Mouse (Mus musculus): ENCODE data around the gene Tapbp.

Gene Tapbp

DNA sequence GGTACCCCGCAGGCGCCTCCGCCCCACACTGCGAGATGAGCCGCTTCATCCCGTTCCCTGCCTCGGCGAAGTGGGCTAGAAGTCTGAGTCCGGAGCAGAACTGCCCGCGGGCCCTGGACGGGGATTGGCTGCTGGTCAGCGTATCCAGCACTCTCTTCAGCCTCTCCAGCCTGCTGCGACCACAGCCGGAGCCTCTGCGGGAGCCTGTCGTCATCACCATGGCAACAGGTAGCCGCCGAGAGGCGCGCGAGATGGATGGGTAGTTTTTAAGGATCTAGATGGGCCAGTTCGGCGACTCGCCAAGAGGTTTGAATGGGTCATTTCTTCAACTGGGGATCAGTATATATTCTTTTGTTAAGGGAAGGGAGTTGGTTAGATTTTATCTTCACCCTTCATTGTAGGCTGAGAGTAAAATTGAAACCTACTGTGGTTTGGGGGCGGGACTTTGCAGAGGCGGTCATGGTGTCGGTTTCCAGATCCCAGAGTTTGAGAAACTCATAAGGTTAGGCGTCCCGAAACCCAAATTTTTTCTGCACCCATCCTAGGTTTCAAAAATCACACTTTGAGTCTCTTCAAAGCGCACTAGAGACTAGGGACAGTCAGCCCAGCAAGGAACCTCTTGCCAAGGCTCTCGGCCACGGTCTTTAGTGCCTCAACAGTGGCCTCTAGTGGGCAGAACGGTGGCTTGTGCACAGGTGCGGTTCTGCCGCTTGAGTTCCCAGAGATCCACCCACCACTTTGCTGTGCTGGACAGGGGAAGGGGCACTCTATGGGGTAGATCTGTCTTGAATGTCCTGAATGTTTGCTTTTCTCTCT is 4.8 kb downstream of the Tapbp start:
- peak; percentile 86 for DNase-seq (ENCODE audit: extremely low spot score)

DNA sequence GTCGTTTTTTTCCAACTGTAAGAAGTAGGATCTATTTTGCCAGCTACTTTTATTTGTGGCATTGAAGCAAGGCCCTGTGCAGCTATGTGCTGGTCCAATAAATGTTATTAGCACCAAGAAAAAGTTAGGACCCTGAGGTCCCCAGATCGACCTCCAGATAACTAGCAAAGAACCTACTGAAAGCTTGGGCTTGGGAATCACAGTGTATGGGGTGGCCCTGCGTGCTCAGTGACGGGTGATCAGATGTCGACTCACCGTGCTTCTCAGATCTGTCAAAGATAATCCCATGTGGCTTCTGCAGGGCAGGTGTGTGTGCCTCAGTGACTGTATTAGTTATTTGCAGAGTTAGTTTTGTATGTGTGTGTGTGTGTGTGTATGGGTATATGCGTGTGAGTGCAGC is 5.7 kb downstream of the Tapbp start:
- no peak for DNase-seq (ENCODE audit: extremely low spot score)

DNA sequence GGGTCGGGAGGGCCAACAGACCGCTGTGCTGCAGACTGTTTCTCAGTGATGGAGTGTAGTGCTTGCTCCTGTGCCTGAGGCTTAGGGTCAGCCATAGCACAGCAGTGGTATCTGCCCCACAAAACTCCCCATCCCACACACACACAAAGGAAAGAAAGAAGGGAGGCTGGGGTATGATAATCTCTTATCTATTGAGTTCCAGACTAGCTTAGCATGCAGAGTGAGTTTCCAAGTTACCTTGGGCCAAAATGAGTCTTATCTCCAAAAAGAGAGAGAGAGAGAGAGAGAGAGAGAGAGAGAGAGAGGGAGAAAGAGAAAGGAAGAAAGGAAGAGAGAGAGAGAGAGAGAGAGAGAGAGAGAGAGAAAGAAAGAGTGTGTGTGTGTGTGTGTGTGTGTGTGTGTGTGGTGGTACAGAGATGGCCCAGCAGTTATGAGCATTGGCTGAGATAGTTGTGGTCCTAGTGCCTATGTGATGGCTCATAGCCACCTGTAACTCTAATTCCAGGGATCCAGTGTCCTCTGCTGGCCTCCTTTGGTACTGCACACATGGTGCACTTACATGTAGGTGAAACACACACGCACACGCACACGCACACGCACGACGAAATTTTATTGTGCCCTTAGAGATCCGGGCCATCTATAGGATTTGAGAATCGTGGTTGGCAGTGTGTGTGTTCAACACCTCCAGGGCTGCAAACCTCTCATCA is 9.0 kb downstream of the Tapbp start:
- no peak for DNase-seq (ENCODE audit: extremely low spot score)

DNA sequence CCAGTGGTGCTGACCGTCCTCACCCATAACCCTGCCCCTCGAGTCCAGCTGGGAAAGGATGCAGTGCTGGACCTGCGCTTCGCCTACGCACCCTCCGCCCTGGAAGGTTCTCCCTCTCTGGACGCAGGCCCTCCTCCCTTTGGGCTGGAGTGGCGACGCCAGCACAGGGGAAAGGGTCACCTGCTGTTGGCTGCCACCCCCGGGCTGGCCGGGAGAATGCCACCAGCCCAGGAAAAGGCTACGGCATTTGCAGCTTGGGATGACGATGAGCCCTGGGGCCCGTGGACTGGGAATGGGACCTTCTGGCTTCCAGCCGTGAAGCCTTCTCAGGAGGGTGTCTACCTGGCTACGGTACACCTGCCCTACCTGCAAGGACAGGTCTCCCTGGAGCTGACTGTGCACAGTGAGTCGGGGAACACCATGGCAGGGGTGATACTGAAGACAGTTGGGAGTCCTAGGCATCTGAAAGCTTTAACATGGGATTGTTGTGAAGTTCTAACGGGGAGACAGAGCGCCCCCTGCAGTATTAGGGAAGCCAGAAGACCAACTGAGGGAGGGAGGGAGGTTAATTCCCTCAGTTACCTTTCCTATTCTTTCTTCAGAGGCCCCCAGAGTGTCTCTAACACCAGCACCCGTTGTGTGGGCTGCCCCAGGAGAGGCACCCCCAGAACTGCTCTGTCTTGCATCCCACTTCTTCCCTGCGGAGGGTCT is 9.9 kb downstream of the Tapbp start:
- no peak for DNase-seq (ENCODE audit: extremely low spot score)

DNA sequence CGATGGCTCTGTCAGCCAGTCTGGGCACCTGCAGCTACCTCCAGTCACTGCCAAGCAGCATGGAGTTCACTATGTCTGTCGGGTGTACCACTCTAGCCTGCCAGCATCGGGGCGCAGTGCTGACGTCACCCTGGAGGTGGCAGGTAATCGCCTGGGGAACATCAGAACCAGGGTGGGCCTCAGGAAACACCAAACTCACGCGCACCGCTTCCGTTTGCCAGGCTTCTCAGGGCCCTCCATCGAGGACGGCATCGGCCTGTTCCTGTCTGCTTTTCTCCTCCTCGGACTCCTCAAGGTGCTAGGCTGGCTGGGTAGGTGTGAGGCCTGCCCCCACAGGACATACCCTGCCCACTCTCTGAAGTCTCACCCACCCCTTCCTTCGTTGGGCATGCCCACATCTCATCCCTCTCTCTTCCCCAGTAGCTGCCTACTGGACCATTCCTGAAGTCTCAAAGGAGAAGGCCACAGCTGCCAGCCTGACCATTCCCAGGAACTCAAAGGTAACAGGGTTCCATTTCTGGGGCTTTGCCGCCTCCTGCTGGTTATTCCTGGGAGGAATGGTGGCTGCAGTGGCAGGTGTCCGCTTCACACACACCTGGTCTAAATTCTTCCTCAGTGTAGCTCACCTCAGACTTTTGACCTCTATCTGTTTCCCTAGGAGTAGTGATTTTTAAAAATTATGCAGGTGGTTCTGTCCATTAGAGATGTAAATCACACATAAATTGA is 10.7 kb downstream of the Tapbp start:
- DNase-seq (ENCODE audit: extremely low spot score) = peak; percentile 37

DNA sequence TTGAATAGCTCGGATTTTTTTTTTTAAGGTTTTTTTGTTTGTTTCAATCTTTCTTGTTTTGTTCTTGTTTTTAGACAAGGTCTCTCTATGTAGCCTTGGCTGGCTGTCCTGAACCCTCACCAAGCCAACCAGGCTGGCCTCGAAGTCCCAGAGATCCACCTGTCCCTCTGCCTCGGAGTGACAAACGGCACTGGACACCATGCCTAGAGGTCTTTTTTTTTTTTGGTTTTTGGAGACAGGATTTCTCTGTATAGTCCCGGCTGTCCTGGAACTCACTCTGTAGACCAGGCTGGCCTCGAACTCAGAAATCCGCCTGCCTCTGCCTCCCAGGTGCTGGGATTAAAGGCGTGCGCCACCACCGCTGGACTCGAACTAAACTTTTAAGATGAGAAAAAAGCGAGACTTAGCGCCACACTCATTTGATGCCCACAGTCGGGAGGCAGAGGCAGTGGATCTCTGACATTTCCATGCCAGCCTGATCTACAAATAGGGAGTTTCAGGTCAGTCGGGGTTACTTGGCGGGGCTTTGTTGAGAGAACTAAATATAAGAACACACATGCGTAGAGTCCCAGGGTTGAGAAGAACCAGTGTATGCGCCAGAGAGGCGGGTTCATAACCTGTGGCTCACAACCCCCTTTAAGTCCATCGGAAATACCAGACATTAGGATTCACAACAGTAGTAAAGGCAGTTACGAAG is 12.7 kb downstream of the Tapbp start:
- DNase-seq (ENCODE audit: extremely low spot score) = no peak

DNA sequence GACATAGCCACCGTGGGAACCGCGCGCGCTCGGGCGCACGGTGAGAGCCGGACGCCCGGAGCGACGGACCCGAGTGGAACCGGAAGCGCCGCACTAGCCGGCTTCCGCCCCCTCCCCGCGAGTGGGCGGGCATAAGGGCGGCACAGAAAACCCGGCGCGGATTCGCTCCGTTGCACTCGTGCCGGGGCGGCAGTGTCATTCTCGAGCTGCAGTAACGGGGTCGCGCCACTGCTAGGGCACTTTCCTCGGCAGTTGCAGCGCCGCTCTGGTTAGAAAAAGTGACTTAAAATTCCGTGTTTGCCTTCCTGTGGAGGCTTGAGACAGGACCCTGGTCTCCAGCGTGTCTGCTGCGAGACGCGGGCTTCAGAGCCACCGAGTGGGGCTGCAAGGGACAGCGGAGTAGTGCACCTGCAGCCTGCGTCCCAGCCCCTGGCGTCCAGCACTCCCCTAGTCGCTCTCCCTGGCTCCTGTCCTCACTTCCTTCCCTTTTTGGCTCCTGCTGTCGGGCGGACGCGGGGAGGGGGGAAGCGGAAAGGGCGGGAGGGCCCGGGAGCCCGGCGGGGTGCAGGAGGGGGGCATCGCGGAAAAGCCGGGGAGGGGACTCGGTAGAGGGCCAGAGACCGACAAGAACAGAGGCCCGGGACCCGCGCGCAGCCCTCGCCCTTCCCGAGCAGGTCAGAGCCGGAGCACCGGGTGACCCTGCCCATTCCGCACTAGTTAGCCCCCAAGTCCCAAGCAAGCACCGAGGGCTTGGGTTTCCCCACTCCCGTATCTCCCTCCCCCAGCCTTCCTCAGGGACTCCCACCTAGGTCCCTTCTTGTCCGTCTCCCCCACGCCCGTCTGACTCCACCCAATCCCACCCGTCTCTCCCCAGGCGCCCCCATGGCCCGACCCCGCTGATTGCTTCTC is 13.9 kb downstream of the Tapbp start, which contains the start of gene Rgl2:
Gene Rgl2 (plus strand): TSS at position 173 of the 909 bp plus-strand sequence.
- peak; percentile 97 for DNase-seq (ENCODE audit: extremely low spot score)

DNA sequence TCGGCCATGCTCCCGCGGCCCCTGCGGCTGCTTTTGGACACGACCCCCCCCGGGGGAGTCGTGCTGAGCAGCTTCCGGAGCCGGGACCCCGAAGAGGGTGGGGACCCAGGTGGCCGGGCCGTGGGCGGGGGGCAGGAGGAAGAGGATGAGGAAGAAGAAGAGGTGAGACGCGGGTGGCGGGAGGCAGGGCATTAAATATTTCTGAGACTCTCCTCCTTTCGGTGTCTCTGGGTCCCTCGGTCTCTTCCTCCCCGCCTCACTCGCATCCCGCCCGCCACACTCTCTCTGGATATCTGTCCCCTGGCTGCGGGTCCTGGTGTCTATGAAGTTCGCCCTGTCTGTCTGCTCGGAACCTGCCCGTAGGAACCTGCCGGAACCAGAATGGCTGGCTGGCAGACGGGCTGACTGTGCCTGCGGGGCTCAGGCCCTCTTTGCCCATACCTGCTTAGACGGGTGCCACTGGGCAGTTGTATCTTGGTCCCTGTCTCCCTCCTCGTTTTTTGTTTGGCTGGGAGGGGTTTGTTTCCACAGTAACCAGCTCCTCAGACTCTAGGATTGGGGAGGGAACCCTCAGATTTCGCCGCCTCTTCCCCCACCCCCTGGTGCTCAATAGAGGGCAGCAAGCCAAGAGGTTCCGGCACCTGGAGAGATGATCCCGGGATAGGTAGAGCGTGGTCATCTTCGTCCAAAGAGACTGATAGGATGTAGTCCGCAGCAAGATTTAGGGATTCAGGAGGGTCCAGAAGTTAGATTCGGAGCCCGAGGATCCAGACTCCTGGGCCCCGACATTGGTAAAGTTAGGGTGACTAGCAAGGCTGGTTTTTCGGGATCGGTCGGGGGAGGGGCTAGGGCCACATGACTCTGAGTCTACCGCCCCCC is 14.8 kb downstream of the Tapbp start:
- peak; percentile 46 for DNase-seq (ENCODE audit: extremely low spot score)

DNA sequence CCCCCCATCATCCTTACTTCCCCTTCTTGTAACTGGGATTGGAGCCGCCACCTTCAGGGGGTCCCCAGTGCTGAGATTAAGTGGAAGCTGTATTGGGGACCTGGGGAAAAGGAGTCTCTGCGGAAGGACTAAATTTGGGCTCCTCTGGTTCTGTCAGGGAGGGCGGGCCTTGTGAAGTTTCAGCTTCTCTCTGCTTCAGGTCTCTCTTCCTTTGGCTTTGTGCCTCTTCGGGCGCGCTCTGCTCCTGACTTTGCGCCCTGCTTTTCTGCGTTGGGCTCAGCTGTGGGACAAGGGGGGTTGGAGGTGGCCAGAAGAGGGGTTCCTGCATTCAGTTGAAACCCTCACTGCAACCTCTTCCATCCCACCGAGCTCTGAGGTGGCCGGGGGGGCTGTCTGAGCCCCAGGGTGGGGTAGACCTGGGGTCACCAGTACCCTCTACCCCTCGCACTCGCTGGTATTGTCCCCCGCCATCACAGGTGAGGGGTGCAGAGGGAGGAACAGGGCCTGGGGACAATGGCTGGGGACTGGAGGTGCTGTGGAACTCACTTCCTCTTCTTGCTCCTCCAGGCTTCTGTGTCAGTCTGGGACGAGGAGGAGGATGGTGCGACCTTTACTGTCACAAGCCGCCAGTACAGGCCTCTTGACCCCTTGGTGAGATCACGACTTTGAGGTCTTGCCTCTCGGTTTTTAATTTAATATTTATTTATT is 15.6 kb downstream of the Tapbp start:
- DNase-seq (ENCODE audit: extremely low spot score) = no peak

DNA sequence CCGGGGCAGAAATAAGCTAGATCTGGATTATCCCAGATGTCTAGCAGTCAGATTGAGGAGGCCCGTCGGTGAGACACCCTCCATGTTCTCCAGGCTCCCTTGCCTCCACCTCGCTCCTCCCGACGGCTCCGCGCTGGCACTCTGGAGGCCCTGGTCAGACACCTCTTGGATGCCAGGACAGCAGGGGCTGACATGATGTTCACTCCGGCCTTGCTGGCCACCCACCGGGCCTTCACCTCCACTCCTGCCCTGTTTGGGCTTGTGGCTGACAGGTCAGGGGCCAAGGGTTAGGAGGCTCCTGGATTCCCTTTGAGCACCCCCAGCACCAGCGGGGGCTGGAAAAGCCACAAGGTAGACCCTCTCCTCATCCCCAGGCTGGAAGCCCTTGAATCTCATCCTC is 16.2 kb downstream of the Tapbp start:
- DNase-seq (ENCODE audit: extremely low spot score) = no peak

DNA sequence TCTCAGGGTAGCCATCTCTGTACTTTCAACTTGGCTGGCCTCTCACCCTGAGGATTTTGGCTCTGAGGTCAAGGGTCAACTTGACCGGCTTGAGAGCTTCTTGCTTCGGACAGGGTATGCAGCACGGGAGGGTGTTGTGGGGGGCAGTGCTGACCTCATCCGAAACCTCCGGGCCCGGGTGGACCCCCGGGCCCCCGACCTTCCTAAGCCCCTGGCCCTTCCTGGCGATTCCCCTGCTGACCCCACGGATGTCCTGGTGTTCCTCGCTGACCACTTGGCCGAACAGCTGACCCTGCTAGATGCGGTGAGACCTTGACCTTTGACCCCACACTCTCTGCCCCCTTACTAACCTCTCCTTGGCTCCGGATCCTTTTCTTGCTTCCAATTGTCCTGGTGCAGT is 16.7 kb downstream of the Tapbp start:
- DNase-seq (ENCODE audit: extremely low spot score) = no peak

DNA sequence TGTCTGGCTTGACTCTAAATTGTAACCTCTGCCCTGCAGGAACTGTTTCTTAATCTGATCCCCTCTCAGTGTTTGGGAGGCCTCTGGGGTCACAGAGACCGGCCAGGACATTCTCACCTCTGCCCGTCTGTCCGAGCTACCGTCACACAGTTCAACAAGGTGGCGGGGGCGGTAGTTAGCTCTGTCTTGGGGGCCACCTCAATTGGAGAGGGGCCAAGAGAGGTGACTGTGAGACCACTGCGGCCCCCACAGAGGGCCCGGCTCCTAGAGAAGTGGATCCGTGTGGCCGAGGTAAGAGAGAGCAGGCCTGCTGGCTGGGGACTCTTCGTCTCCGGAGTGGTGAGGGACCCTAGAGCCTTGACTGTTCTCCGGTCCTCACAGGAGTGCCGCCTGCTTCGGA is 17.3 kb downstream of the Tapbp start:
- no peak for DNase-seq (ENCODE audit: extremely low spot score)

DNA sequence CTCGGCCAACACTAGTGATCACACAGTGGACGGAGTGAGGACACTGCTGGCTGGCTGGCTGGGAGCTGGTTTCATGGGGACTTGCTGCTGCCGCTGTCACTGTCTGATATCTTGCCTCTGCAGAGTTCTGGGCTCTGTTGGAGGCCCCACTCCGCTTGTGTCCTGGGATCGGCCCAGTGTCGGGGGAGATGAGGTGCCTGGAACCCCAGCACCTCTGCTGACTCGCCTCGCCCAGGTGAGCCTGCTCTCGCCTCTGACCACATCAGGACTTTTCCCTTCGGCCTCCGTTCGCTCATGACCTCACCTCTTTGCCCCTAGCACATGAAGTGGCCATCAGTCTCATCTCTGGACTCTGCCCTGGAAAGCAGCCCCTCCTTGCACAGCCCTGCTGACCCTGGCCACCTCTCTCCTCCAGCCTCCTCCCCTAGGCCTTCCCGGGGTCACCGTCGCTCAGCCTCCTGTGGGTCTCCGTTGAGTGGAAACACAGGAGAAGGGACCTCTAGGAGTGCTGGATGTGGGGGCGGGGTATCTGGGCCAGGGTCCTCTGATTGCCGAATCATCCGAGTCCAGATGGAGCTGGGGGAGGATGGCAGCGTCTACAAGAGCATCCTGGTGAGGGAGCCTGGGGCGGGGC is 19.8 kb downstream of the Tapbp start:
- no peak for DNase-seq (ENCODE audit: extremely low spot score)

DNA sequence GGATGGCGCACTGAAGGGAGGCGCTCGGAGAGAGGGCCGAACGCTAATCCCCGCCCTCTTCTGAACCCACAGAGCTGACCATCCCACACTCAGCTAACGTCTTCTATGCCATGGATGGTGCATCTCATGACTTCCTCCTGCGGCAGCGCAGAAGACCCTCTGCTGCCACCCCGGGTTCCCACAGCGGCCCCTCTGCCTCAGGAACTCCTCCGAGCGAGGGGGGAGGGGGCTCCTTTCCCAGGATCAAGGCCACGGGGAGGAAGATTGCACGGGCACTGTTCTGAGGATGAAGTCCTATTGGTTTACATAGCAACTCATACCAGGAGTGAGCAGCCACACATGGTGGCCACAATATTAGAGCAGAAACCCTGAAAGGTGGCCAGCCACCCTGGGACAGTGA is 21.3 kb downstream of the Tapbp start:
- no peak for DNase-seq (ENCODE audit: extremely low spot score)

DNA sequence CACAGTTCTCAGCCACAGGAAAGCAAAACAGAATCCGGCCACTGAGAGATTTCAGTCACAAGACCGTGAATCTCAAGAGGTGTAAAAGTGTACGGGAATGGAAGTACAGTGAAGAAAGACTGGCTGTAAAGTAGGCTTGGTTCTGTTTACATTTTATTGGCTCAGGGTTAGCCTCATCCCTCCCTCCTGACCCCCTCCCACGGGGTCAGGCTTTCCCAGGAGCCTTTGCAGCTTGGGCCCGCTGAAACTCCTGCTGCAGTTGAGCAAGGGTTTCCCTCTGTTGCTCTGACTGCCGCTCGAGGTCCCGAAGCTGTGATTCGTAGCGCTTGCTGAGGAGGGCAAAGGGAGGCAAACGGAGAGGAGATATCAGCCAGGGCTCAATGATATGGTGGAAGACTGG is 23.1 kb downstream of the Tapbp start:
- no peak for DNase-seq (ENCODE audit: extremely low spot score)

DNA sequence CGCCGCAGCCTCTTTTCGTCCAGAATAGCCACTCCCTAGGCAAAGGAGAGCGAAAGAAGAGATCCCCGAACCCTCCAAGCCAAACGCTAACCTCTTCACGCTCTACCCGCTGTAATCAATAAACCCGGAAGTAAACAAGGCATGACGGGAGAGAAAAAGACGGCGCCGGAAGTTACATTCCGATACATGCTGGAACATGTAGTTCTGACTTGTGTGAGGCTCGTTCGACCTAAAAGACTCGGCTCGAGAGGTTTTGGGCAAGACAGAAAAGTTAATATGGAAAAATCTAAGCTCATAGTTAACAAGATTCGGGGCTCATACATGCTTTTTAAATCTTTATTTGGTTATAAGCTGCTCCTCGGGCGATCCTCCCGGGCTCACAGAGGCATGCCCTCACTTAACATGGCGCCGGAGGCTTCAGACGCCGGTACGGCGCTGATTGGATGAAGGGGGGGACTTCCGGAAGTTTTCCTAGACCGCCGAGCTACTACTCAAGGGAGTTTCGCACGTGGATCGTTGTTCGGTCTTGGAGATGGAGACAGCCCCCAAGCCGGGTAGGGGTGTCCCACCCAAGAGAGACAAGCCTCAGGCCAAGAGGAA is 24.6 kb downstream of the Tapbp start, which contains the start of the genes Pfdn6 and Wdr46:
Gene Pfdn6 (minus strand): TSS at position 138 of the 600 bp plus-strand sequence.
Gene Wdr46 (plus strand): TSS at position 455 of the 600 bp plus-strand sequence.
- DNase-seq (ENCODE audit: extremely low spot score) = peak; percentile 92

DNA sequence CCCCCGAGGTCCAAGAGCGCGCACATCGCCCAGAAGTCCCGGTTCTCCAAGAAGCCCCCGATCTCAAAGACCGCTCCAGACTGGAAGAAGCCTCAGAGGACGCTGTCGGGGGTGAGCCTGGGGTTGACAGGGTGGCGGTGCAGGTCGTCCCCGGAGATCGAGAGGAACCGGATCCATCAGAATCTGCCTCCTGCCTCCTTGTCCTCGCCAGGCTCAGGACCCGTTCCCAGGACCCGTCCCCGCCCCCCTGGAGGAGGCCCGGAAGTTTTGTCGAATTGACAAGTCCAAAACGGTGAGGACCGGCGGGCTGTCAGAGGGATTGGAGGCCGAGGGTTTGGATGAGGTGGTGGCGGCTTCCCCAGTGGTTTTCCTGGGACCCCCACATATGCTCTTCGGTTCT is 25.3 kb downstream of the Tapbp start:
- no peak for DNase-seq (ENCODE audit: extremely low spot score)

DNA sequence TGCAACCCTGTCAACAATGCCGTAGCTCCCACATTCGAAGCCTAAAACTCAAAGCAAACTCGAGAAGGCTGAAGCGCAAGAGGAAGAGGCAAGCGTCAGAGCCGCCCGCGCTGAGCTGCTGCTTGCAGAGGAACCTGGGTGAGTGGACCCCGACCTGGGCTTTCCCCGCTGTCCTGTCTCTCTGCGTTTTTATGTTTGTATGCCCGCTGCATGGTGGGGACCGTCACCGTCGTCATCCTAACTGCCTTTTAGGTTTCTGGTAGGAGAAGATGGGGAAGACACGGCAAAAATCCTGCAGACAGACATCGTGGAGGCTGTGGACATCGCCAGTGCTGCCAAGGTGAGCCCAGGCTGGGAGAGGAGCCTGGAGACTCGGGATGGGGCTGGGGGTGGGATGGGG is 25.7 kb downstream of the Tapbp start:
- no peak for DNase-seq (ENCODE audit: extremely low spot score)

Data from embryo, embryonic 9.5 days (tissue).